Mouse (Mus musculus) limb, embryonic 11.5 days (tissue): ENCODE measurements around the gene Pou5f1. TPM values are rescaled to one million over a fixed set of nuclear protein-coding genes. Genes with fewer than 3 reads are reported as not detected.

Experiments used
- ATAC-seq: fragments of 200-750 bp; cut with Nextera tagmentation; 2 replicates; pipeline ENCODE4 v1.8.0; 2017; ENCODE audit warnings: low read depth; ENCODE audit not compliant: insufficient number of reproducible peaks, low FRiP score, low TSS enrichment
- DNase-seq: peaks from one replicate; pipeline ENCODE4 v3.0.0-alpha.2; 2015; ENCODE audit warnings: low spot score
- H3K27ac ChIP-seq: fragments of 300-500 bp; sonication (generic); replicated peaks from 2 replicates; pipeline ENCODE4 v1.5.1; 2014; ENCODE audit warnings: low read depth, mild to moderate bottlenecking, low read length
- H3K27me3 ChIP-seq: fragments of 300-500 bp; sonication (generic); 2 replicates; pipeline ENCODE4 v1.6.1; 2014; ENCODE audit warnings: mild to moderate bottlenecking, low read length, mixed read lengths; ENCODE audit not compliant: control insufficient read depth, insufficient read depth
- H3K36me3 ChIP-seq: fragments of 300-500 bp; sonication (generic); 2 replicates; pipeline ENCODE4 v1.6.1; 2014; ENCODE audit warnings: mild to moderate bottlenecking, low read length, moderate library complexity, mixed read lengths; ENCODE audit not compliant: control insufficient read depth, insufficient read depth
- H3K4me1 ChIP-seq: fragments of 300-500 bp; sonication (generic); 2 replicates; pipeline ENCODE4 v1.6.1; 2014; ENCODE audit warnings: low read length, mixed read lengths; ENCODE audit not compliant: control insufficient read depth, insufficient read depth
- H3K4me2 ChIP-seq: fragments of 300-500 bp; sonication (generic); 2 replicates; pipeline ENCODE4 v1.6.1; 2014; ENCODE audit warnings: low read depth, mild to moderate bottlenecking, moderate library complexity; ENCODE audit not compliant: severe bottlenecking
- H3K4me3 ChIP-seq: fragments of 300-500 bp; sonication (generic); 2 replicates; pipeline ENCODE4 v1.5.1; 2014; ENCODE audit warnings: low read depth, low read length
- H3K9ac ChIP-seq: fragments of 300-500 bp; sonication (generic); 2 replicates; pipeline ENCODE4 v1.6.1; 2014; ENCODE audit warnings: mild to moderate bottlenecking, low read length
- H3K9me3 ChIP-seq: fragments of 300-500 bp; sonication (generic); 2 replicates; pipeline ENCODE4 v1.6.1; 2016; ENCODE audit warnings: low read length; ENCODE audit not compliant: control insufficient read depth
- WGBS: fragments of 180-500 bp; shearing (Covaris S2); extraction: QIAGEN DNeasy Blood & Tissue Kit; methylation state at CpG from one replicate; pipeline ENCODE4 v1.1.7; 2014; 5-methylcytosine and 5-hydroxymethylcytosine counted together
- polyA plus RNA-seq: library from polyadenylated mRNA; unstranded; fragments of >200 nt; fragmentation: Nextera tagmentation; extraction: Ambion mirVana; gene quantifications from 2 replicates; pipeline ENCODE4 v1.2.1, GENCODE M21; 2014

The Pou5f1 gene
- polyA plus RNA-seq, 1 experiment from 2014 or later: 0.11 TPM

DNA sequence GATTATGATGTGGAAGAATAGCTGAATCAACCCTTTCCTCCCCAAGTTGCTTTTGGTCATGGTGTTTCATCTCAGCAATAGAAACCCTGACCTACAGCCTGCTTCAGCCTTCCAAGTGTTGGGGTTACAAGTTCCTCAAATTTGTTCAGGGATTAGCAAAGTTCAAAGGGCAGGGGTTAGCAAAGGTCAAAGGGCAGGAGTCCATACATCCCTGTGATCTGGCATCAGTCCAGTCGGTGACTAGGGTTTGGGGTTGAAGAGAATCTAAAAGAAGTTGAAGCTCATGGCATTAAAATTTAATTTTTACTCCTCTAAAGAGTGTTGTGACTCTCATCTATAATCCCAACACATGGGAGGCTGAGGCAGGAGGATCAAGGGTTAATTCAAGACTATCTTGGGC lies 32.7 kb downstream of the Pou5f1 start:
- DNase-seq (no peak), ATAC-seq (no peak)
- H3K27ac ChIP-seq: no peak overlapping the region
- no peaks in the 10 kb centered on the region for H3K36me3 ChIP-seq
- 81% methylated on average over 1 of the region's 1 CpGs for WGBS
- no peaks in the 10 kb centered on the region for H3K9me3 ChIP-seq
- H3K27me3 ChIP-seq: no peaks in the 10 kb centered on the region
- H3K4me2 ChIP-seq: no peak overlapping the region
- H3K4me1 ChIP-seq: no peaks in the 10 kb centered on the region
- H3K4me3 ChIP-seq: no peak overlapping the region
- no peak overlapping the region for H3K9ac ChIP-seq

DNA sequence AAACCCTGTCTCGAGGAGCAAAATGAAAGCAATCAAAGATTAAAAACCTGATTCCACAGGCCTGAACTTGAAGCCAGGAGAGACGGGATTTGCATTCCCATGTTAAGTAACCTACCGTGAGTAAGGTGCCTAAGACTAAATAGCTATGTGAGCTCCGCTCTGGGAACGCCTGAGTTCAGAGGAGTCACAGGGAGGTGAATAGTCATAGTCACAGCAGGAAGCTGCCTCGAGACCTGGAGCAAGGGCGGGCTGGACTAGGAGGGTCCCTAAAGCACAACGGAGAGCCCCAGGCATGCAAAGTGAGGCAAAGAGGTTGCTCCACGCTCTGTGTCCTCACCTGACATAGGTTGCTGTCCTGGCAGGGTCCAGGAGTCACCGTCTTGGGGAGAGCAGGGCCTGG lies 33.7 kb downstream of the Pou5f1 start:
- 50% methylated on average over 10 of the region's 10 CpGs for WGBS
- no peak overlapping the region for H3K9ac ChIP-seq
- H3K27ac ChIP-seq: no peak overlapping the region
- H3K4me1 ChIP-seq: no peaks in the 10 kb centered on the region
- no peaks in the 10 kb centered on the region for H3K9me3 ChIP-seq
- H3K4me2 ChIP-seq: no peak overlapping the region
- no peaks in the 10 kb centered on the region for H3K27me3 ChIP-seq
- no peak for DNase-seq
- H3K4me3 ChIP-seq: no peak overlapping the region
- H3K36me3 ChIP-seq: no peaks in the 10 kb centered on the region
- ATAC-seq: no peak

DNA sequence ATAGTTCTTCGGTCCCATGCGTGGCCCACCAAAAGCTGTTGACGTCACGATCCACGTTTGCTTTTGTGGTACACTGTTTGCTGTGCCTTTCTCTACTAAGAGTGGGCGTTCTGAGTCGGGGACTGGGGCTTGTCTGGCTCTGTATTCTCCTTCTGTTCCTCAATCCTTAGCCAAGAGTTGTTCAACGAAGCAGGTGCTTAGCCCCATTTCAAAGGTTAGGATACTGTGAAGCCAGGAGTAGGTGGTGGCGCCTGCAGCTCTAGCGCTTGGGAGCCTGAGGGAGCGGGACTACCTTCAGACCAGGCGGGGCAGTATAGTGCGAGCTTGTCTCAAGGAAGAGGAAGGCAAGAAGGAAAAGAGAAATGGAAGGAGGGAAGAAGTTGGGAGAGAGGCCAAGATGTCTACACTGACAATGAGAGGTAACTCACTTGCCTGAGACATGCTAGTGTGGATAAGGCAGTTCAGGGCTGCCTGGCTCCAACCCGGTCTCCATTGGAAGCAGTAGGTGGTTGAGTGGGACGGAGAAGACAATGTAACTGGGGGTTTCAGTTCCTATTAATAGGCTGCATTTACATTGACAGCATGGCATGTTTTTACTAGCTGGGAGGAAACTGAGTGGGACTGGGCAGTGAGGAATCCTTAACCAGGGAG lies 37.1 kb downstream of the Pou5f1 start:
- no peak overlapping the region for H3K9ac ChIP-seq
- no peak for ATAC-seq
- WGBS: 82% methylated on average over 15 of the region's 15 CpGs
- no peaks in the 10 kb centered on the region for H3K36me3 ChIP-seq
- H3K27me3 ChIP-seq: no peaks in the 10 kb centered on the region
- H3K4me3 ChIP-seq: no peak overlapping the region
- DNase-seq: no peak
- H3K27ac ChIP-seq: no peak overlapping the region
- no peak overlapping the region for H3K4me2 ChIP-seq
- no peaks in the 10 kb centered on the region for H3K4me1 ChIP-seq
- H3K9me3 ChIP-seq: no peaks in the 10 kb centered on the region

DNA sequence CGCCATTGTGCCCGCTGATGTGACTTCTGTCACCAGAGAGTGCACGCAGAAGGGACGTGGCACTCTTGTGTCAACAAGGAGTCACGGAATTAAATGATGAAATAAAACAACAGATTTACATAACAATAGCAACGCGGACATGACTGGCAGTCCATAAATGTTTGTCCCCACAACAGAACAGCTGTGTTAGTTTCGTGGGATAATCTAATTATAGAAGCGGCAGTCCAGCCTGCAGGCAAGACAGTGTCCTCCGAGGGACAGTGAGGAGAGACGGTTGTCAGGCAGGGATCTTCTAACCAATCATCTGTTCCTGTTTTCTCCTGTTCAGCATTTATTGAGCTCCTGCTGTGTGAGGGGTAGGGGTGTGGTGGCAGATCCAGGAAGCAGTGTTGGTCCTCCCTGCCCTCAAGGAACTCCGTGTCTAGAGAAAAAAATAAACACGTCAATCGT lies 37.6 kb downstream of the Pou5f1 start:
- Histone ChIP-seq H3K9ac (no peak overlapping the region), H3K36me3 (no peaks in the 10 kb centered on the region), H3K4me3 (no peak overlapping the region), H3K4me2 (no peak overlapping the region), H3K4me1 (no peaks in the 10 kb centered on the region), H3K9me3 (no peaks in the 10 kb centered on the region), H3K27ac (no peak overlapping the region), H3K27me3 (no peaks in the 10 kb centered on the region)
- ATAC-seq (no peak), DNase-seq (no peak)
- WGBS: 68% methylated on average over 14 of the region's 14 CpGs

DNA sequence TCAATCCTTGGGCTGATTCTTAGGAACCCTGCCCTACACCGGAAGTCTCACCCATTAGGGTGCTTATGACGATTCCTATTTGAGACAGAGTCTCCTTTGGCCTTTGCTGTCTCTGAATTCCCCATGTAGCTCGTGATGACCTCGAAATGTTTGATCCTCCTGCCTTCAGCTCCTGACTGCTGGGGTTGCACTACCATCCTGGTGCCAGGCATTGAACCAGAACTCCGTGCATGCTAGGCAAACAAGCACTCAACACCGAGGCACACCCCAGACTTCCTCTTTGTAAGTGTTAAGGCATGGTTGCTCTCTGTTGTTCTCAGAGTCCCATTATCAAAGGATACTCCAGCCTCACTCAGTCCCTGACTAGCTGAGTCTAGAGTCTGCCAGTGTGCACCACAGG lies 38.2 kb downstream of the Pou5f1 start:
- H3K36me3 ChIP-seq: no peaks in the 10 kb centered on the region
- no peak overlapping the region for H3K27ac ChIP-seq
- WGBS: 82% methylated on average over 6 of the region's 6 CpGs
- no peak for ATAC-seq
- DNase-seq: no peak
- H3K4me2 ChIP-seq: no peak overlapping the region
- H3K27me3 ChIP-seq: no peaks in the 10 kb centered on the region
- no peaks in the 10 kb centered on the region for H3K4me1 ChIP-seq
- H3K9me3 ChIP-seq: no peaks in the 10 kb centered on the region
- H3K9ac ChIP-seq: no peak overlapping the region
- H3K4me3 ChIP-seq: no peak overlapping the region

DNA sequence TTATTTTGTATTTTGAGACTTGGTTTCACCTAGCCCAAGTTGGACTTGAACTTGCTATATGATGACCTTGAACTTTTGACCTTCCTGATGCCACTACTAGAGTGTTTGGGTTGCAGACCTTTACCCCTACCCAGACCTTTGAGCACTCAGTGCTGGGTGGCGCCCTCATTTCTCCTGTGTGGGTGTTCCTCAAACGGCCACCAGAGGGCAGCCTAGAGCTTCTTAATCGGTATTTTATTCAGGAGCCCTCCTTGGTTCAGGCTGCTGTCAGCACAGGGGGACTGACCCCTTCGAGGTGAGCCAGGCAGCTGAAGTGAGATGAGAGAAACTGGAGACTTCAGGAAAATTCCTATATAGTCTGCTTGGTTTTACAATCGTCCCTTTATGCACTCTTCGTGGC lies 38.9 kb downstream of the Pou5f1 start:
- Histone ChIP-seq H3K36me3 (no peaks in the 10 kb centered on the region), H3K4me2 (no peak overlapping the region), H3K4me3 (no peak overlapping the region), H3K27ac (no peak overlapping the region), H3K4me1 (no peaks in the 10 kb centered on the region), H3K9me3 (no peaks in the 10 kb centered on the region), H3K9ac (no peak overlapping the region), H3K27me3 (no peaks in the 10 kb centered on the region)
- 35% methylated on average over 6 of the region's 6 CpGs for WGBS
- DNase-seq (peak; percentile 73), ATAC-seq (no peak)

DNA sequence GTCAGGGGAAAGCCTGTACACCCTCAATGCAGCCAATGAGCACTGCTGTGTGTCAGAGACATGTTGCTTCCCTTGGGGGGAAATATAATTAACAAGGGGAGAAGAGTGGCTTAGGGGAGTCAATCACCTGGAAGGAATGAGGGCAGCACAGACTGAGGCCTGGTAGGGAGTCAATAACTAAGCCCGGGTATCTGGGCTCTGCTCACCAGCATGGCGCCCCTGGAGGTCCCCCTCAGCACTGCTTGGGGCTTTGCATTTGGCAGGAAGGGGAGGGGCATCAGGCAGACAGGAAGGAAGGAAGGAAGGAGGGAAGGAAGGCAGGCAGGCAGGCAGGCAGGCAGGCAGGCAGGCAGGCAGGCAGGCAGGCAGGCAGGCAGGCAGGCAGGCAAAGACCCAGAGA lies 41.6 kb downstream of the Pou5f1 start:
- Histone ChIP-seq H3K4me2 (no peak overlapping the region), H3K9ac (no peak overlapping the region), H3K36me3 (no peaks in the 10 kb centered on the region), H3K27me3 (no peaks in the 10 kb centered on the region), H3K9me3 (no peaks in the 10 kb centered on the region), H3K4me3 (no peak overlapping the region), H3K4me1 (no peaks in the 10 kb centered on the region), H3K27ac (no peak overlapping the region)
- ATAC-seq: no peak
- WGBS: 56% methylated on average over 2 of the region's 2 CpGs
- no peak for DNase-seq

DNA sequence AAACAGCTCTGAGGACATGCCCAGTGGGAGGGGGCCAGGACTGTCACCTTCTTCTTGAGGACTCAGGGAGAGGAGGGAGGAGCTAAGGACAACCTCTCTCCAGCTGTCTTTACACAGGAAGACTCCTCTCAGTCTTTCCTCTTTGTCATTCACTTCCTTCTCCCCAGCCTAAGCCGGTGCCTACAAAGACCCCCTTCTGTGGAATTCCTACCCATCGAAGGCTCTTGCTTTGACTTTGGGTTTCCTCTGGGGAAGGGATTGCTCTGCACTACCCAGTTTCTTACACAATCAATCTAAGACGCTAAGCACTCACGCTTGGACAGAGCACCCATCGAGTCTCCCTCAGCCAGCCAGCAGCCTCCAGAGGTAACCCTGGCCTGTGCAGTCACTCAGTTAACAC lies 42.8 kb downstream of the Pou5f1 start:
- no peak overlapping the region for H3K9ac ChIP-seq
- H3K36me3 ChIP-seq: no peaks in the 10 kb centered on the region
- no peak overlapping the region for H3K27ac ChIP-seq
- WGBS: 27% methylated on average over 5 of the region's 5 CpGs
- H3K9me3 ChIP-seq: no peaks in the 10 kb centered on the region
- DNase-seq: no peak
- H3K4me1 ChIP-seq: no peaks in the 10 kb centered on the region
- H3K4me2 ChIP-seq: no peak overlapping the region
- no peak overlapping the region for H3K4me3 ChIP-seq
- H3K27me3 ChIP-seq: no peaks in the 10 kb centered on the region
- ATAC-seq: no peak
